Mouse (Mus musculus) MEL (cell line): ENCODE data around the gene Tshz2. TPM values are rescaled to one million over a fixed set of nuclear protein-coding genes. Genes with fewer than 3 reads are reported as not detected.

Experiments
- DNase-seq: peaks from one replicate; pipeline ENCODE4 v3.0.0; 2011; ENCODE audit warnings: low read depth, low spot score
- H3K27ac ChIP-seq: 2 replicates; pipeline ENCODE4 v1.5.1; 2012; ENCODE audit warnings: low read depth, mild to moderate bottlenecking, control low read depth, low read length, moderate library complexity; ENCODE audit not compliant: control insufficient read depth
- H3K27me3 ChIP-seq, 2 experiments: fragments of 150-350 bp in 1 of 2; sonication (generic) in 1 of 2; 2 replicates each; pipeline ENCODE4 v1.6.1; 2012; ENCODE audit warnings: low read length in 2 of 2, mild to moderate bottlenecking in 2 of 2, improper control_type of control experiment in 1 of 2, moderate library complexity in 1 of 2; ENCODE audit not compliant: insufficient read depth in 2 of 2, control insufficient read depth in 1 of 2
- H3K36me3 ChIP-seq, 2 experiments: 2 replicates each; pipeline ENCODE4 v1.6.1; 2012 to 2014; ENCODE audit warnings: low read length in 2 of 2, improper control_type of control experiment in 1 of 2, inconsistent platforms in 1 of 2, mild to moderate bottlenecking in 1 of 2; ENCODE audit not compliant: insufficient read depth in 2 of 2, control insufficient read depth in 1 of 2
- H3K4me1 ChIP-seq, 2 experiments: fragments of 150-350 bp in 1 of 2; sonication (generic) in 1 of 2; 2 replicates each; pipeline ENCODE4 v1.6.1; 2012; ENCODE audit warnings: low read length in 2 of 2, improper control_type of control experiment in 1 of 2, mild to moderate bottlenecking in 1 of 2; ENCODE audit not compliant: insufficient read depth in 2 of 2, control insufficient read depth in 1 of 2
- H3K4me3 ChIP-seq, 2 experiments: fragments of 150-350 bp in 1 of 2; sonication (generic) in 1 of 2; 2 replicates each; pipeline ENCODE4 v1.5.1; 2012; ENCODE audit warnings: low read depth in 2 of 2, low read length in 2 of 2, mild to moderate bottlenecking in 2 of 2, moderate library complexity in 2 of 2, control low read depth in 1 of 2, improper control_type of control experiment in 1 of 2; ENCODE audit not compliant: control insufficient read depth in 1 of 2, insufficient read depth in 1 of 2
- H3K79me2 ChIP-seq: 2 replicates; pipeline ENCODE4 v1.6.1; 2012; ENCODE audit warnings: mild to moderate bottlenecking, low read length, moderate library complexity; ENCODE audit not compliant: control insufficient read depth, poor library complexity, insufficient read depth
- H3K9ac ChIP-seq: 2 replicates; pipeline ENCODE4 v1.6.1; 2012; ENCODE audit warnings: low read depth, mild to moderate bottlenecking, control low read depth, low read length, moderate library complexity; ENCODE audit not compliant: control insufficient read depth, poor library complexity, severe bottlenecking
- H3K9me3 ChIP-seq: fragments of 150-350 bp; sonication (generic); replicated peaks from 2 replicates; pipeline ENCODE4 v1.6.1; 2012; ENCODE audit warnings: mild to moderate bottlenecking, low read length, improper control_type of control experiment, moderate library complexity; ENCODE audit not compliant: insufficient read depth
- CHD1 ChIP-seq: IDR thresholded peaks from 2 replicates; pipeline ENCODE4 v1.6.1; 2012; ENCODE audit warnings: low read depth, mild to moderate bottlenecking, inconsistent platforms, low read length, improper control_type of control experiment
- CHD2 ChIP-seq: IDR thresholded peaks from 2 replicates; pipeline ENCODE4 v1.6.1; 2011; ENCODE audit warnings: low read length, improper control_type of control experiment
- CTCF ChIP-seq, 3 experiments: IDR thresholded peaks in 2 of 3; conservative IDR thresholded peaks in 1 of 3; 2 replicates each; pipeline ENCODE4 v1.5.1; 2011 to 2012; ENCODE audit warnings: low read length in 3 of 3, low read depth in 2 of 3, mild to moderate bottlenecking in 2 of 3, improper control_type of control experiment in 1 of 3, inconsistent platforms in 1 of 3, mixed read lengths in 1 of 3, moderate library complexity in 1 of 3; ENCODE audit not compliant: control insufficient read depth in 1 of 3, insufficient read depth in 1 of 3, poor library complexity in 1 of 3, severe bottlenecking in 1 of 3
- EP300 ChIP-seq, 2 experiments: IDR thresholded peaks; 2 replicates each; pipeline ENCODE4 v1.6.1; 2011; ENCODE audit warnings: improper control_type of control experiment in 2 of 2, low read length in 2 of 2, low read depth in 1 of 2, mild to moderate bottlenecking in 1 of 2
- ETS1 ChIP-seq: IDR thresholded peaks from 2 replicates; pipeline ENCODE4 v1.6.1; 2012; ENCODE audit warnings: low read depth, mild to moderate bottlenecking, inconsistent platforms, low read length, improper control_type of control experiment, moderate library complexity
- GABPA ChIP-seq: IDR thresholded peaks from 2 replicates; pipeline ENCODE4 v1.6.1; 2012; ENCODE audit warnings: low read depth, mild to moderate bottlenecking, inconsistent platforms, low read length, improper control_type of control experiment, moderate library complexity
- HCFC1 ChIP-seq: IDR thresholded peaks from 2 replicates; pipeline ENCODE4 v1.6.1; 2012; ENCODE audit warnings: low read depth, mild to moderate bottlenecking, inconsistent platforms, low read length, improper control_type of control experiment, moderate library complexity
- JUND ChIP-seq: IDR thresholded peaks from 2 replicates; pipeline ENCODE4 v1.6.1; 2011; ENCODE audit warnings: low read depth, mild to moderate bottlenecking, improper control_type of control experiment, low read length
- KAT2A ChIP-seq: conservative IDR thresholded peaks from 2 replicates; pipeline ENCODE4 v1.6.1; 2012; ENCODE audit warnings: low read depth, low read length, improper control_type of control experiment, inconsistent platforms
- MAZ ChIP-seq: IDR thresholded peaks from 2 replicates; pipeline ENCODE4 v1.6.1; 2012; ENCODE audit warnings: low read depth, mild to moderate bottlenecking, inconsistent platforms, low read length, improper control_type of control experiment
- MXI1 ChIP-seq: IDR thresholded peaks from 2 replicates; pipeline ENCODE4 v1.6.1; 2011; ENCODE audit warnings: mild to moderate bottlenecking, low read depth, low read length, improper control_type of control experiment
- MYB ChIP-seq: IDR thresholded peaks from 2 replicates; pipeline ENCODE4 v1.6.1; 2011; ENCODE audit warnings: mild to moderate bottlenecking, low read depth, low read length, improper control_type of control experiment
- POLR2A ChIP-seq, 2 experiments: IDR thresholded peaks; 2 replicates each; pipeline ENCODE4 v1.6.1; 2011 to 2012; ENCODE audit warnings: low read length in 2 of 2, mild to moderate bottlenecking in 2 of 2, control low read depth in 1 of 2, improper control_type of control experiment in 1 of 2, low read depth in 1 of 2, moderate library complexity in 1 of 2; ENCODE audit not compliant: control insufficient read depth in 1 of 2, insufficient read depth in 1 of 2, poor library complexity in 1 of 2
- POLR2AphosphoS2 ChIP-seq: IDR thresholded peaks from 2 replicates; pipeline ENCODE4 v1.6.1; 2011; ENCODE audit warnings: low read length, improper control_type of control experiment
- POLR2AphosphoS5 ChIP-seq: IDR thresholded peaks from 2 replicates; pipeline ENCODE4 v1.6.1; 2012; ENCODE audit warnings: low read depth, borderline replicate concordance, mild to moderate bottlenecking, inconsistent platforms, low read length, moderate library complexity, mixed read lengths
- RAD21 ChIP-seq: IDR thresholded peaks from 2 replicates; pipeline ENCODE4 v1.6.1; 2011; ENCODE audit warnings: mild to moderate bottlenecking, low read depth, low read length, improper control_type of control experiment
- RCOR1 ChIP-seq: IDR thresholded peaks from 2 replicates; pipeline ENCODE4 v1.6.1; 2012; ENCODE audit warnings: low read depth, mild to moderate bottlenecking, inconsistent platforms, low read length, improper control_type of control experiment
- SMC3 ChIP-seq: IDR thresholded peaks from 2 replicates; pipeline ENCODE4 v1.6.1; 2011; ENCODE audit warnings: low read depth, low read length, improper control_type of control experiment
- TAL1 ChIP-seq: IDR thresholded peaks from 2 replicates; pipeline ENCODE4 v1.6.1; 2012; ENCODE audit warnings: mild to moderate bottlenecking, inconsistent platforms, low read length, moderate library complexity, mixed read lengths
- TCF12 ChIP-seq: IDR thresholded peaks from 2 replicates; pipeline ENCODE4 v1.6.1; 2014; ENCODE audit warnings: low read depth, mild to moderate bottlenecking, inconsistent platforms, low read length, improper control_type of control experiment, moderate library complexity
- USF2 ChIP-seq, 2 experiments: IDR thresholded peaks; 2 replicates each; pipeline ENCODE4 v1.6.1; 2011 to 2012; ENCODE audit warnings: improper control_type of control experiment in 2 of 2, low read length in 2 of 2, borderline replicate concordance in 1 of 2, inconsistent platforms in 1 of 2, low read depth in 1 of 2, mild to moderate bottlenecking in 1 of 2; ENCODE audit not compliant: insufficient read depth in 1 of 2
- ZKSCAN1 ChIP-seq: IDR thresholded peaks from 2 replicates; pipeline ENCODE4 v1.6.1; 2012; ENCODE audit warnings: low read depth, mild to moderate bottlenecking, inconsistent platforms, low read length, improper control_type of control experiment, moderate library complexity
- polyA plus RNA-seq, 2 experiments: library from polyadenylated mRNA; stranded (reverse) in 1 of 2; unstranded in 1 of 2; fragments of >175 nt in 1 of 2; fragments of >200 nt in 1 of 2; gene quantifications; 2 replicates each; pipeline versions ENCODE4 v1.2.1 to v1.2.4; 2012; ENCODE audit warnings: low replicate concordance in 2 of 2, low read depth in 1 of 2; ENCODE audit not compliant: insufficient read length in 2 of 2, insufficient read depth in 1 of 2, missing spikeins in 1 of 2
- total RNA-seq: library from RNA; depleted of rRNA; stranded (reverse); fragments of 300-350 nt; gene quantifications from 2 replicates; pipeline ENCODE4 v1.2.3, GENCODE M21; 2012

The Tshz2 gene
- total and polyA plus RNA-seq, 3 experiments: not detected

- Histone ChIP-seq H3K4me3 (no peak overlapping the region), H3K9me3 (no peaks in the 10 kb centered on the region), H3K9ac (no peak overlapping the region), H3K4me1 (no peaks in the 10 kb centered on the region), H3K79me2 (no peaks in the 10 kb centered on the region), H3K27ac (no peak overlapping the region), H3K27me3 (no peaks in the 10 kb centered on the region), H3K36me3 (no peaks in the 10 kb centered on the region)
- no peak for DNase-seq
- TF ChIP-seq JUND (no peak), RCOR1 (no peak), RAD21 (no peak), TAL1 (no peak), TCF12 (no peak), USF2 (IDR thresholded peaks at IDR 0.05; ENCODE audit: borderline replicate concordance in 1 of 2, insufficient read depth in 1 of 2, low read depth in 1 of 2, low read length in 2 of 2) (no peak), SMC3 (no peak), CTCF (IDR thresholded peaks at IDR 0.05 in 2 of 3, conservative IDR thresholded peaks at IDR 0.05 in 1 of 3; ENCODE audit: control insufficient read depth in 1 of 3, insufficient read depth in 1 of 3, low read depth in 2 of 3, low read length in 3 of 3, poor library complexity in 1 of 3, severe bottlenecking in 1 of 3) (no peak), POLR2A (IDR thresholded peaks at IDR 0.05; ENCODE audit: control insufficient read depth in 1 of 2, insufficient read depth in 1 of 2, low read depth in 1 of 2, low read length in 2 of 2, poor library complexity in 1 of 2) (no peak), GABPA (no peak), ETS1 (no peak), CHD2 (no peak), KAT2A (no peak), MAZ (no peak), POLR2AphosphoS2 (no peak)
Measured at GRCm38 (mm10) chr2:169735475-169736406, 102.9 kb downstream of the Tshz2 start.

GRCm38 (mm10) chr2:169740996-169741395 is 108.2 kb downstream of the Tshz2 start:
- no peak for DNase-seq
- Histone ChIP-seq H3K9me3 (no peaks in the 10 kb centered on the region), H3K9ac (no peak overlapping the region)

More at GRCm38 (mm10) chr2:169740996-169741395, 108.2 kb downstream of the Tshz2 start:
- H3K79me2 ChIP-seq: no peaks in the 10 kb centered on the region
- TF ChIP-seq MYB (no peak), ETS1 (no peak), KAT2A (no peak), CHD1 (no peak), ZKSCAN1 (no peak), MXI1 (no peak), POLR2AphosphoS5 (no peak), HCFC1 (no peak), TAL1 (no peak), EP300 (IDR thresholded peaks at IDR 0.05; ENCODE audit: low read depth in 1 of 2, low read length in 2 of 2) (no peak)
- TF ChIP-seq, all 39 proteins: peak for 0
- no peak overlapping the region for H3K27ac ChIP-seq
- H3K27me3 ChIP-seq: no peaks in the 10 kb centered on the region
- H3K4me1 ChIP-seq: no peaks in the 10 kb centered on the region
- H3K4me3 ChIP-seq: no peak overlapping the region
- no peaks in the 10 kb centered on the region for H3K36me3 ChIP-seq
